Mouse (Mus musculus) right cerebral cortex, adult 2 months (tissue): ENCODE measurements at regions not wholly inside any gene's neighbourhood (a gene's known extent, or its start where the extent isn't known, plus 50 kb on each side); places are given as distances from the start of the nearest gene placed in this dataset.

Experiments used
- DNase-seq, 2 experiments: peaks; one replicate each; pipeline ENCODE4 v3.0.0; 2021 to 2022; ENCODE audit warnings: low spot score in 2 of 2

- no peak for DNase-seq
Observed at GRCm38 (mm10) chr9:27556315-27557225, 160.0 kb downstream of the Spata19 start.

- no peak for DNase-seq
Observed at GRCm38 (mm10) chr9:27557886-27558285, 161.3 kb downstream of the Spata19 start.

GRCm38 (mm10) chr9:27558286-27558685 is 161.7 kb downstream of the Spata19 start:
- no peak for DNase-seq

GRCm38 (mm10) chr9:27568372-27569053 is 171.9 kb downstream of the Spata19 start:
- DNase-seq: no peak

- DNase-seq: no peak
Observed at GRCm38 (mm10) chr9:27569054-27569387, 172.4 kb downstream of the Spata19 start.

- DNase-seq: no peak
Observed at GRCm38 (mm10) chr9:27617096-27617839, 173.3 kb upstream of the Opcml start.

GRCm38 (mm10) chr9:27634901-27635300 is 155.7 kb upstream of the Opcml start:
- no peak for DNase-seq

- DNase-seq: no peak
Observed at GRCm38 (mm10) chr9:27640611-27641010, 150.0 kb upstream of the Opcml start.

GRCm38 (mm10) chr9:27643312-27643711 is 147.3 kb upstream of the Opcml start:
- no peak for DNase-seq

GRCm38 (mm10) chr9:27643916-27644315 is 146.7 kb upstream of the Opcml start:
- DNase-seq: no peak

- no peak for DNase-seq
Observed at GRCm38 (mm10) chr9:27645435-27645834, 145.1 kb upstream of the Opcml start.

- DNase-seq: no peak
Observed at GRCm38 (mm10) chr9:27646100-27646499, 144.5 kb upstream of the Opcml start.

- no peak for DNase-seq
Observed at GRCm38 (mm10) chr9:27646956-27647355, 143.6 kb upstream of the Opcml start.

- DNase-seq: no peak
Observed at GRCm38 (mm10) chr9:27658001-27658400, 132.6 kb upstream of the Opcml start.

- no peak for DNase-seq
Observed at GRCm38 (mm10) chr9:27661431-27662300, 128.9 kb upstream of the Opcml start.

- no peak for DNase-seq
Observed at GRCm38 (mm10) chr9:27663230-27663629, 127.3 kb upstream of the Opcml start.

GRCm38 (mm10) chr9:27665659-27666058 is 124.9 kb upstream of the Opcml start:
- DNase-seq: no peak

GRCm38 (mm10) chr9:27670032-27670740 is 120.4 kb upstream of the Opcml start:
- no peak for DNase-seq

- DNase-seq: no peak
Observed at GRCm38 (mm10) chr9:27685325-27685724, 105.2 kb upstream of the Opcml start.

- peak in 1 of 2 experiments; percentile 17 for DNase-seq
Observed at GRCm38 (mm10) chr9:27691616-27692015, 99.0 kb upstream of the Opcml start.

GRCm38 (mm10) chr9:27692751-27693150 is 97.8 kb upstream of the Opcml start:
- DNase-seq: no peak
